In genomic region chr12:82298662-82299460, GRCm38 (mm10) we compare ENCODE assay signal across 27 mouse cellular contexts.
DNase-seq lines count a peak whose midpoint lies in the region; ATAC-seq and TF ChIP-seq lines count a peak whose summit lies in the region.
"Had no signal": no experiment of that assay in that cellular context is flagged by ENCODE, and none has a peak within 500 bp of the region (broad histone marks: within the 10 kb centered on the region; RNA-seq: fewer than 3 reads in every experiment).

No protein-coding gene starts in this region.

- no peak overlapping the region for H3K27ac ChIP-seq in intestine, postnatal 0 days (ENCODE audit: low read depth, low read length)
- H3K27ac ChIP-seq: embryonic facial prominence, embryonic 13.5 days; hindbrain, embryonic 12.5 days; hindbrain, postnatal 0 days; liver, embryonic 12.5 days; neural tube, embryonic 13.5 days had no signal

- intact Hi-C loops in left cerebral cortex, postnatal 36 days (cut with DNase I), result no loop called here

- H3K36me3 ChIP-seq in intestine, postnatal 0 days (ENCODE audit: control insufficient read depth, insufficient read depth), result no peaks in the 10 kb centered on the region
- H3K36me3 ChIP-seq: embryonic facial prominence, embryonic 13.5 days; hindbrain, embryonic 12.5 days; liver, embryonic 12.5 days; neural tube, embryonic 13.5 days had no signal

- no peak overlapping the region for H3K9ac ChIP-seq in intestine, postnatal 0 days (ENCODE audit: low read depth, low read length)
- H3K9ac ChIP-seq: embryonic facial prominence, embryonic 13.5 days; hindbrain, embryonic 12.5 days; liver, embryonic 12.5 days; liver, postnatal 0 days; neural tube, embryonic 13.5 days had no signal

- no peaks in the 10 kb centered on the region; the same call in 1 of the 2 replicates for H3K4me1 ChIP-seq in intestine, postnatal 0 days (replicated peaks; ENCODE audit: control insufficient read depth, insufficient read depth, low read length)

- DNase-seq in thymus, postnatal 14 days, result peak; percentile 29
- DNase-seq in thymus, postnatal 10 days (ENCODE audit: low spot score in 2 of 2), result no peak
- peak; percentile 62 to 67 for DNase-seq in cerebellum, adult 18-20 months
- peak; percentile 25 to 41 for DNase-seq in cerebellum, postnatal 10 days
- DNase-seq in left cerebral cortex, postnatal 36 days (ENCODE audit: low spot score in 2 of 2), result no peak
- DNase-seq in adipocyte (ENCODE audit: low spot score), result no peak
- DNase-seq: adrenal gland, adult 8-10 months; B cell, adult 2 months; heart, postnatal 36 days; kidney, adult 9 months; kidney, postnatal 25 days; left cerebral cortex, postnatal 4 days; liver, postnatal 0 days; lung, postnatal 36 days; right cerebral cortex, postnatal 14 days had no signal

- no peak for ATAC-seq in intestine, postnatal 0 days
- ATAC-seq: activated CD4-positive, CD25-positive, alpha-beta regulatory T cell, adult 4 months; forebrain, embryonic 16.5 days; hindbrain, postnatal 0 days; intestine, embryonic 16.5 days; liver, embryonic 12.5 days; liver, postnatal 0 days had no signal

- no peak overlapping the region for H3K4me2 ChIP-seq in intestine, postnatal 0 days (replicated peaks; ENCODE audit: low read depth)
- H3K4me2 ChIP-seq: embryonic facial prominence, embryonic 13.5 days; heart, embryonic 11.5 days; hindbrain, embryonic 12.5 days; liver, embryonic 12.5 days; midbrain, embryonic 11.5 days; neural tube, embryonic 13.5 days had no signal

- no peak for TF ChIP-seq CTCF in intestine, postnatal 0 days (IDR thresholded peaks at IDR 0.05; ENCODE audit: low read depth)

- no peak overlapping the region for H3K4me3 ChIP-seq in intestine, postnatal 0 days (ENCODE audit: low read depth, low read length)
- H3K4me3 ChIP-seq: embryonic facial prominence, embryonic 13.5 days; erythroblast, embryonic 14.5 days; hindbrain, embryonic 12.5 days; liver, embryonic 12.5 days; neural tube, embryonic 13.5 days had no signal

- no peaks in the 10 kb centered on the region for H3K9me3 ChIP-seq in intestine, postnatal 0 days (ENCODE audit: control insufficient read depth)
- H3K9me3 ChIP-seq: embryonic facial prominence, embryonic 13.5 days; hindbrain, embryonic 12.5 days; liver, embryonic 12.5 days; neural tube, embryonic 13.5 days had no signal

- H3K27me3 ChIP-seq in intestine, postnatal 0 days (replicated peaks; ENCODE audit: control insufficient read depth, insufficient read depth, low read length), result no peaks in the 10 kb centered on the region
- H3K27me3 ChIP-seq: embryonic facial prominence, embryonic 13.5 days; hindbrain, embryonic 12.5 days; liver, embryonic 12.5 days; neural tube, embryonic 13.5 days had no signal

- WGBS in intestine, postnatal 0 days, result 88% methylated on average over 9 of the region's 9 CpGs

Comparison
In these comparisons a context has a peak if more than half of its experiments do, and no peak if none do; other contexts are left out.
1. DNase-seq: peak in thymus, postnatal 14 days (single experiment), cerebellum, adult 18-20 months (2 of 2) and cerebellum, postnatal 10 days (2 of 2); none in thymus, postnatal 10 days (0 of 2), left cerebral cortex, postnatal 36 days (0 of 2) and adipocyte (single experiment).